Mouse (Mus musculus) telencephalon, adult 2 months (tissue): ENCODE measurements around the gene Strip1.
"Not testable (repeated sequence)": the region's sequence is repeated elsewhere in the genome, so short reads cannot be mapped to it uniquely, and the experiment has no call there.

Experiments
- DNase-seq: peaks from one replicate; pipeline ENCODE4 v3.0.0-alpha.2; 2011; ENCODE audit warnings: low read depth, low spot score

The Strip1 gene

DNA sequence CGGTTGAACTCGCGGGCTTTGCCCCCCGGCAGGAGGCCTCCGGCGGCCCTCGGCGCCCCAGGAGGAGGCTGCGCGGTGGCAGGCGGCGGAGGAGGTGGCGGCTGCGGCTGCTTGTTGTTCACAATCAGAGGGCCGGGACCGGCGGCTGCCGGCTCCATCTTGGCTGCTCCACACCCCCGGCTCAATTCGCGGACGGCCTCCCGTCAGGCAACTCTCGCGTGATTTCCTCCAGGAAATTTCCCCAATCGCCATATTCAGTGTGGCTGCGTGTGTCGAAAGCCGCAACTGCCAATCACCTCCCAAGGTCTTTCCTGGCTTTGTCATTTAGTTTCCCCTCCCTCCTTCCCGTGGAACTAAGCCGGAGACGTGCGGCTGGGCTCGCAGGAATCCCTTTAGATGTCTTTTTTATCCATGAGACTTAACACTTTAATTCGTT lies at the start of gene Strip1:
Gene Strip1 (minus strand): TSS at position 172 of the 436 bp plus-strand sequence.
- peak; percentile 94 for DNase-seq

DNA sequence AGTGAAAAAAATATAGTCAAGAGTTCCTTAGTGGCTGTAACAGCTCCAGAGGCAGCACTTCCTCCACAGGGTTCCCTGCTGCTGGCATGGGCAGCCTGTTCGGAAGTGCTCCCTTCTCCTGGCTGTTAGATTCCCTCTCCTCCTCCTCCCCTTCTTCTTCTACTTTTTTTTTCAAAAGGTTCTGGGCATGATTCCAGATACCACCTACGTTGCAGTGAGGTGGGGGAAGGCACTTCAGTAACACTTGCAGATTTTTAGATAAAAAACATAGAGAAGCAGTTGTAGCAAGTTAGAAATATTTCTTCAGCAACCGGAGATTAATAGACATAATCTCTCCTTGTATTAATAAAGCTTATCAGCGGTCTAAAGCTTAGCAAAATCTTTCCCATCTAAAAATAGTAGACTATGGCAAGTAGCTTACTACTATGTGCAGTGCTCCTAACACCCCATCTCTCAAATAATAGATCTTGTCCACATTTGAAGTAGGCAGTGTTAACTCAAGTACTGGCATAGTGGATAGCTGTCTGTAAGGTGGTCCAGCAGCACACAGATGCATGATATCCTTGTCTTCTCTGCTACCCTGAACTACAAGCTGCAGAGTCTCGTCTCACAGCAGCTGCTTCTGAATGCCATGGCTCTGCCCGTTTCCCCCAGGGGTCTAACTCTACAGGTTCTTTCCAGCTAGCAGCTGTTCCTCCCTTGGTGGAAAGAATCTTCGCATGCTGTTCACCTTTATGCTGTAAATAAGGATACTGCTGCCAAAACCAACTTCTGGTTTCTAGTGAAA lies 49.5 kb upstream of the Strip1 start:
- peak; percentile 93 for DNase-seq

DNA sequence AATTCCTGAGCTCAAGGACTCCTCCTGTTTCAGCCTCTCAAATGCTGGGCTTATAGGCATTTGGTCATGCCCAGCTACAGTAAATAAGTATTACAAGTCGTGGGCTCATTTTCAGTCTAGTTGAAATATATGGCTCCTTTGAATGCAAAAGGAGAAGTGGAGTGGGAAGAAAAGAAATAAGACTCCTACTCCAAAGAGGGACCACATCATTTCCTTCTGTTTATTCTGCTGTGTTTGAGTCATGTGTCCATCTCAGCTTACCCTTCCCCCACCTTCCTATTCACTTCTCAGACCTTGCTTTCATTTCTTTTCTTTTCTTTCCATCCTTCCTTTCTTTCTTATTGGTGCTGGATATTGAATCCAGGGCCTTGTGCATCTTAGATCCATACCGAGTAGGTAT lies 40.0 kb upstream of the Strip1 start:
- no peak for DNase-seq

DNA sequence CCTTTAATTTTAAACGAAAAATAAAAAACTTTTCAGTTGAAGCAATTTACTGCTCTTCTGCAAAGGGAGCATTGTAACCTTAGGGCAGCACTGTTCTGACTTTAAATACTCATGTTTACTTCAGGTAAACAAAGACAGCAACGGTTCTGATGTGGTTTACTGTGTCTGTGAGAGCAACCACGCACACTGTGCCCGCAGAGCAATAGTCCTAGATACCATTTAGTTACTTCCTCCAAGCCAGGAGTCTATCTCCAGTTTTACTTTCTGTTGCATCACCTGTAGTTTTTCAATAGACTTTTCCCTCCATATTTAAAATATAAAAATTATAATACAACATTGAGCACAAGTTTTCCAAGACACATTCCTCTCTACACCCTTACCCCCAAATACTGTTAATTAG lies 39.0 kb upstream of the Strip1 start:
- DNase-seq = no peak

DNA sequence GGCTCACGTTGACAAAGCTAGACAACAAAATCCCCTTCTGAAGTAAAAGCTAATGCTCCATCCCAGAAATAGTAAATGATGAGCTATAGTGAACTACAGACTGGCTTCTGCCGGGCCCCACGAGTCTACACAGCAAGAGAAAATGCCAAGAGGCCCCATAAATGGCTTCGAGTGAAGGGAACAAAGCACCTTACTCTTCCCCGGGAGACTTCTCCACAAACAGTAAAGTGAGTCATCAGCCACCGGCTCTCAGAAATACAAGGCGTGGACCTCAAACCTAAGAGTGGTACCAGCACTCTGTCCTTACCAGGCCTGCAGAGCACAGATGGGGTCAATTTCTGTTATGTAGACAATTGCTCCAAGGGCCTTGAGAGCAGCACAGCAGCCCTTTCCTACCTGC lies 37.3 kb upstream of the Strip1 start:
- no peak for DNase-seq

DNA sequence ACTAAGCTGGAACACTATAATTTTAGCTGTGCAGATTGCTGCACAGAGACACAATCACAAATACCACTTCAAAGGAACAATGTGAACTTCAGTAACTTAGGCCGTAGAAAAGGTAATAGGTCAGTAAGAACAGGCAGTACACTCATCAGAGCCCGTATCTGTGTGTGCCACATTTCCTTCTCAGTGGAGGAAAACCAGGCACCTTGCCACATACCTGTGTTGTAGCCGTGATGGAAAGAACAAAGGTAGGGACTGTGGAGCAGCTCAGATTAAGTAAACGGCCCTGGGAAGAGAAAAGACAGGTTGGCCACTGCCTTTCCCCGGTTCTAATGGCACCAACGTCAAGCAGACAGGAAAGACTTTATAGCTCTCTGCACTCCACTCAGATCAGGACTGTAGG lies 35.9 kb upstream of the Strip1 start:
- no peak for DNase-seq

DNA sequence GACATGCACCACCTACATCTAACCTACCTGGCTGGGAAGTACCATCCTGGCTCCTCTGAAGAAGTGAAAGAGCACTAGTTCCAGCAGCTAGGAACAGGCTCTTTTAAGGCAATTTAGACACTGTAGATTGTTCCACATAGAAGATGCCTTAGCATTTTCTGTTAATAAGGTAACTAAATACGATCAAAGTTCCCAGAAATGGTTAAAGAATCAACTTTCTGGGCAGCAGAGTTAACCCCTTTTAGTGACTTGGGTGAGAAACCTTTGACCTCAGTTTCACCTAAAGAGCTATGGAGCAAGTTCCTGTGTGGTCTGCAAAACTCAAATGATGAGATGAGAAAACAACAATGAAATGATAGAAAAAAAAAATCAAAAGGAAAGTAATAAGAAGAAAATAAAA lies 33.1 kb upstream of the Strip1 start:
- no peak for DNase-seq

DNA sequence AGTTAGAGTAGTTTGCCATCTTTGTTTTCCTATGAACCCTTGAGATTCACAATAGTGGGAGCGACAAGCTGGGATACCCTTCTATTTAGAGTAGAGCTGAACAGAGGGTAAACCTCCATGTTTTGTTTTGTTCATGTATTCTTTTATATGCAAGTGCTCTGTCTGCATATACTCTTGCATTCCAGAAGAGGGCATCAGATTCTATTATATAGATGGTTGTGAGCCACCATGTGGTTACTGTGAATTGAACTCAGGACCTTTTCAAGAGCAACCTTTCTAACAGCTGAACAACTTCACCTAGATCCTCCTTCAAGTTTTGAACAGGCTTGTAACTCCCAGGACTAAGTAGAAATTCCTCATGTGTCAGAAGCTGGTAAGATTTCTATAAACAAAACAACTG lies 27.5 kb upstream of the Strip1 start:
- no peak for DNase-seq

DNA sequence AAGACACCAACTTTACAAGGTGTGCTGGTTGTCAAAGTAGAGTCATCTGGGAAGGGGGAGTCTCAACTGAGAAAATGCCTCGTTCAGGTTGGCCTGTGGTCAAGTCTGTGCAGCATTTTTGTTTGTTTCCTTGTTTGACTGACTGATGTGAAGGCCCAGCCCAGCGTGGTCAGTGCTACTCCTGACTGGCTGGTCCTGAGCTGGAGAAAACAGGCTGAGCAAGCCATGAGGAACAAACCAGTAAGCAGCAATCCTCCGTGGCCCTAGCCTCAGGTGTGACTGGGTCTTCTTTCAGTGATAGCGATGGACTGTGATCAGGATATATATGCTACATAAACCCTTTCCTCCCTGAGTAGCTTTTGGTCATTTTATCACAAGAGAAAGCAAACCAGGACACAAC lies 25.4 kb upstream of the Strip1 start:
- no peak for DNase-seq

DNA sequence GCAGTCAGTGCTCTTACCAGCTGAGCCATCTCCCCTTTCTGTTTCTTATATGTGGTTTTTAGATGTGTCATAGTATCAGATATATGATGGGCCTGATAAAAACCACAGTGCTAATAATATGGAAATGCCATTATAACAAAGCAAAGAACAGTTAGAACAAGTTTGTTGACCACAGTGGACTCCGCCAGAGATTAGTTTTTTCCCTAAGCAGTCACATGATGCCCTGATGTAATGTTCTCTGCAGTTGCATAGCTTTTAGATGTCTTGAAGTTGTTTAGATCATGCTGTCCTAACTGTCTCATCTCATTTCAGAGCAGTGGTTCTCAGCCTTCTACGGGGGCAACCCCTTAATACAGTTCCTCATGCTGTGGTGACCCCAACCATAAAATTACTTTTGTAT lies 24.7 kb upstream of the Strip1 start:
- DNase-seq = no peak

DNA sequence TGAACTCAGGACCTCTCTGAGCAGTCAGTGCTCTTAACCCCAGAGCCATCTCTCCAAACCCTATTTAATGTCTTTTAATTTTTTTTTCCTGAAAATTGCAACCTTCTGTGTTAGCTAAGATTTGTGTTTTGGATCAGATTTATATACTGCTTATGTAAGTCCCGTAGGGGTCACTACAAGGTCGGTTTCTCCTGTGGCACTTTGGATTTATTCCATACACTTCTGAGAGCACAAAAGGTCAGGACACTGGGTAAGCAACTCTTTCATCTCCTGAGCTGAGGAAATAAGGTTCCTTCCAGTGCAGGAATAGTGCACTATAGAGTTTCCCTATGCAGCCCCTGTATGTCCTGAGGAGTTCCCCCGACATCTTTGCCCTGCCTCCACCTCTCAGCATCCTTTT lies 24.0 kb upstream of the Strip1 start:
- no peak for DNase-seq

DNA sequence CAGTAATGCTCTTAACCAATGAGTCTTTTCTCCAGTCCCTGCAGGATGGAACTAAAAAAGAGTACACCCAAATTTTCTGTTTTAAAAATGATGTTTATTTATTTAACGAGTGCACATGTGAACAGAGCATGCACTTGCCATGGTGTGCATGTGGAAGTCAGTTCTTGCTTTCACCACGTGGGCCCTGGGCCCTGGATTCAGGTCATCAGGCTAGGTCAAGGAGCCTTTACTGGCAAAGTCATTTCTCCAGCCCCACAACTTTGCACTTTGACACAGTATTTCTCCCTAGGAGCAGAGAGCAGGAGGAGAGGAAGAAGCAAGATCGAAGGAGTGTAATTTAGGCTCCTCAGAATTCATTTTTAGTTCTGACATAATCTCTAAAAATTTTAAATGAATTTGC lies 23.4 kb upstream of the Strip1 start:
- no peak for DNase-seq

DNA sequence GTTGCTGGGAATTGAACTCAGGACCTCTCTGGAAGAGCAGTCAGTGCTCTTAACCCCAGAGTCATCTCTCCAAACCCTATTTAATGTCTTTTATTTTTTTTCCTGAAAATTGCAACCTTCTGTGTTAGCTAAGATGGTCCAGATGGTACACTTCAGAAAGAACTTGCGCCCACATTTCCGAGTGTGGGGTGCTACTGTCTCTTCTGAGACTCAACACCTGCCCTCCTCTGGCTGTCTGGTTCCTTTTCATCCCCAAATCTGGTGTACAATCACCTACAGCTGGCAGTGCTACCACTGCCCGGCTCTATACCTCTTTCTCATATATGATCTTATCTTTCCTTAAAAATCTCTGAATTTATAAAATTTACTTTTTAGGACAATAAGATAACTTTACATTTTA lies 21.5 kb upstream of the Strip1 start:
- DNase-seq = no peak

DNA sequence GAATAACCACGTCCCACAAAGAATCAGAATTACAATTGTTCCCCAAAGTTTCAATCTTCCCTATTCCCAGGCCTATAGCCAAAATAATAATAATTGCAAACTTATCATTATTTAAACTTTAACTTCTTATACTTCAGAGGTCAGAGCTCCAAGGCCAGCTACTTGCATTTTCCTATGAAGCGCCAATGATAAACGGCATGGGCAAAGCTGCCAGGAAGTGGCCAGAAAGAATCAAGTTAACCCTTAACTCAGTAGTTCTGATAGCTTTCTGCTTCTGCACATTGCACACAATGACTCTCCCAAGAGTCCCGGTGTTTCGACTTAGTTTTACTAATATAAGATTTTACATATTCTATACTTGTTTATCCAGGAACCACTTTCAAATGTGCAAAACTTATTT lies 18.8 kb upstream of the Strip1 start:
- not testable (repeated sequence) for DNase-seq

DNA sequence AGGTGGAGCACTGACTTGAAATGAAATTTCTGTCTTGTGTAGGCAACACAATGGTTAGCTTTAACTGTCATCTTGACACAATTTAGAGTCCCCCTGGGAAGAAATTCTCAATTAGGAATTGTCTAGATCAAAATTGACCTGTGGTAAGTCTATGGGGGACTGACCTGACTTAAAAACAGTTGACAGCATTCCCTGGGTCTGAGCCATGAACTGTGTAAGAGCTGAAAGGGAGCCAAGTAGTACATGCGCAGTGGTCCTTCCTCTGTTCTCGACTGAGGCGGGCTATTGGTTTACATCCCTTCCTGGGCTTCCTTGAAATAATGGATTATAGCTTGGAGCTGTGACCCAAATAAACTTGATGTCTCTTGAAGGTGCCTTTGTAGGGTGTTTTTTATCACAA lies 15.5 kb upstream of the Strip1 start:
- DNase-seq = no peak

DNA sequence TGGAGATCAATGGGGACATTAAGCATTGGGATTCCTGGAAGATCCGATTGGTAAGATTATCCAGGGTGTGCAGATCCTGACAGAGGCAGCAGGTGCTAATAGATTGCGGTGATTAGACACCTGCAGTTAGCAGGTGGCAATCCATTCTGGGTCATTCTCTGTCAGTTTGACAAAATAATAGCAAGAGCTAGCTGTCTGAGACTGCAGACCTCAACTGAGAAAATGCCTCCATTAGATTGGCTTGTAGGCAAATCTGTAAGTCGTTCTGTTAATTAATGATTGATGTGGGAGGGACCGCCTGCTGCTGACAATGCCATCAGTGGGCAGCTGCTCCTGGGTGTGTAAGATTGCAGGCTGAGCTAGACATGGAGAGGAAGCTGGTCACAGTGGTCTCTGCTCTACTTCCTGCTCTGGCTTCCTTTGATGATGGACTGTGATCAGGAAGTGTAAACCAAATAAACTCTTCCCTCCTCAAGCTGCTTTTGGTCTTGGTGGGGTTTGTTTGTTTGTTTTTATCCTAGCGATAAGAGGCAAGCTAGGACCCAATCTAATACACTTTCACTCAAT lies 6.2 kb upstream of the Strip1 start:
- DNase-seq = no peak

DNA sequence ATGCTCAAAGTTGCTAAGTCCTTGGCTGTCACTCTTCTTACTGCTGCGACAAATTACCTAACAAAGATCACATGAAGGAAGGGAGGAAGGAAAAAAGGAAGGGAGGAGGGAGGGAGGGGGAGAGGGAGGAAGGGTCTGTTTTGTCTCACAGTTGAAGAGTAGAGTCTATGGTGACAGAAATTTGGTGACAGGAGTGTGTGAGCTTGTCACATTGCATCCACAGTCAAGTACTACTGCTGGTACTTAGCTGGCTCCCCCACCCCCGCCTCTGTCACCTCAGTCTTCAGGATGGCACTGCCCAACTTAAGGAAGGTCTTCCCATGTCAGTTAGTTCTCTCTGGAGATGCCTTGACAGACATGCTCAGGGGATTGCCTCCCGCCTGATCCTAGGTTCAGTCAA lies 4.7 kb upstream of the Strip1 start:
- no peak for DNase-seq

DNA sequence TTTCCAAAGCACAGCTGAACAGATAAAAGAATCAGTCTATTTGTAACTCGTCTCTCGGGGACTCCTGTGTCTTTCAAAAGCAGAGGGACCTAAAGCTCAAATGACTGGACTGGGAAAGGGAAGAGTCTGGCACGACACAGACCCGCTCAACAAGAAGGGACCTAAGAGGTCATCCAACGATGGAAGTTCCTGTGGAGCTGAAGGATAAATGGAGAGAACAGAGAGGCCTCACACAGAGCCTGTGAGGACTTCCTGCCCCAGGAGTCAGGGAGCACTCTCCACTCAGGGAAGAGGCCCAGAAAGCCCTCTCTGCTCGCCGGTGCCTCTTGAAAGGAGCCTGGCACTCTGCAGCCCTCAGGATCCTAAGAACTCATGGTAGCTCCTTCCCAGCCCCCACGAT lies 4.3 kb upstream of the Strip1 start:
- DNase-seq = no peak

DNA sequence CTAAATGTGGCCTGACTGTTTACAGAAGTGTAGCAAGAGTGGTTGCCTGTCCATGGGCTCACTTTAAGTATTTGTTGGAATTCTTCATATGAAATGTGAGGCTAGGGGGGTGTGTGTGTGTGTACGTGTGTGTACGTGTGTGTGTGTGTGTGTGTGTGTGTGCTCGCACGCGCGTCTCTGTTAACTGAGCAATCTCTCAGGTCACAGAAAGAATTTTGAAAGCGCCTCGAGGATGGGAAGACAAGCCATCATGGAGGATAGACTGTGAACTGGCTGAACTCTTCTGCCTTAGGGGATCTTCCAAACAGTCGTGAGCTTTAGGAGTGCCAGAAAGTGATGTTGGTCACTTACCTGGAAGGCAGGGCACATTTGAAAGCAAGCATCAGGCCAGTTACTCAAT lies 2.4 kb upstream of the Strip1 start:
- no peak for DNase-seq

DNA sequence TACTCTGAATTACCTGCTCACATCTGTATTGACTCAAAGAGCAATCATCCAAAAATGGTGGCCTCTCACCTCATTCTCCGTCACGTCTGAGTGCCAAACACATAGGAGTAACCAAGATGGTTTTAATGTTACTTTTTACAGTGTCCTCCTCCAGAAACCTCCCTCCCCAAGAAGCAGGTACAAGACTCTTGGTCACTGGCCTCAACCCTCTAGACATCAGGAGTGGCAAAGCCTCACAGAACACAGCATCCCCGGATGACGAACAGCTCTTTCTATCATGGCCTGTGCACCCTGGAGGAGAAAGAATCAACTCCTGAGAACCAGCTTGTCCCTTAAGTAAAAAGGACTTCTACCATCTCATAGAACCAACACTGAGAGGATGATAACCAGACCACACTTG lies 1.3 kb upstream of the Strip1 start:
- no peak for DNase-seq

DNA sequence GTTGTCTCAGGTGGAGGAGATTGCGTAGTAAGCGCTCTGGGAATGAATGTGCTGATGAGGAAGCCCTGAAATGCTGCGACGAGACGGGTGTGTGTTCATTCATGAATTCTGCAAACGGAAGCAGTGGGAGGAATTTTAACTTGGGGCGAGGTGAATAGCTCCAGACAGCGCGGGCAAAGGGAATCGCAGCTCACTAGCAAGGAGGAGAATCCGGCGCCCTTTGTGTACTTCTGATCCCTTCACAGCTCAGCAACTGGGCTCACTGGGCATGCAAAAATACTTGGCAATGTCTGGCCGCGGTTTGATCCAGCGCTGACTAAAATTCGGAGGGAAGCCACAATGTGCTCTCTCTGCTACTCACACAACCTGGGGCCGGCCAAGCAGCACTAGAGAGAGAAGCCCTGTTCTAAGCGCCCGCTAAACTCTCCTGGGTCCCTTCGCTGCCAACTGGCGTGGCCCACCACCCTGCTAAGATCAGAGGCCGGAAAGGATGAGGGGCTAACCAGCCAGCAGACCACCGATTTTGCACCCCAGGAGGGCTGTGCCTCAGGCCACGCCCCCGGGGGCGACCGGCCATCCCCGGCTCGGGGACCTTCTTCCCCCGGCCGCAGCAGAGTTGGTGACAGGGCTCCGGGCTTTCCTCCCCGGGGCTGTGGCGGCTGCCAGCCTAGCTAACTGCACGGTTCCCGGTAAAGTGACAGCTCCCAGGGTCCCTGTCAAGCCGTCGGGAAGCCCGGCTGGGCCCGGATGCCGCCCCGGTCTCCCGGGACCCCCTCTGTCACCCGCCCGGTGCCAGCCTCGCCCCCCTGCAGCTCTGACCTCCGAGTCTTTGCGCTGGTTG lies 592 bp downstream of the Strip1 start, which contains the start of gene Gm10961:
Gene Gm10961 (plus strand): TSS at position 641 of the 841 bp plus-strand sequence.
- peak; percentile 71 for DNase-seq

DNA sequence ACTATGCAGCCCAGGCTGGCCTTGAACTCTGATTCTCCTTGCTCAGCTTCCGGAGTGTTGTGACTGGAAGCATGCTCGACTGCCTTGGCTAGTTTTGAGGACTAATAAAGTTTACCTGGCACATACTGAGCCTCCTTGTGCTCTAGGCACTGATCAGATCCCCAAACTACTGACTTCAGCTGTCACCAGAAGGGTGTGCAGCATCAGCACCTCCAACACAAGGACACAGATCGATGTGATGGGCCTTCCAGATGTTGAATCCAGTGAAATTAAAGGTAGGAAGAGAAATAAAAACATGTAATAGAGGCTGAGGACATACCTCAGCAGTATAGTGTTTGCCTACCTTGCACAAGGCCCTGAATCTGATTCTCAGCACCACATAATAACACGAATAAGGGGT lies 2.1 kb downstream of the Strip1 start:
- no peak for DNase-seq

DNA sequence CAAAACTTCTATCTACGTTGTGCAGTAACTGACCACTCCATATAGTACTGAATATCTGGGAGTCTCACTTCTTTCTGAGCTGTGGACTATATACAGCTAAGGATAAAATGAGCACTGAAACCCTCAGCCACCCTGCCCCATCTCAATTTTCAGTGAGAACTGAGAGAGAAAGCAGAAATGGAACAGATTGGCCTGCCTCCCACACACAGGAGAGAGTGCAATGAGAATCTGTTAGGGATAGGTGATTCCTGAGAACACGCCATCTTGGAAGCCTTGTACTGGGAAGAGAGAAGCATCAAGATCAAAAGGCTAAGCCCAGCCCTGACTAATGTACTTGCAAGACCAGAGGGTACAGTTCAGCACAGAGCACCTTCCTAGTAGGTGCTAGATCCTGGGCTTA lies 2.9 kb downstream of the Strip1 start:
- peak; percentile 27 for DNase-seq
